ENCODE assay signal across 19 mouse cellular contexts in genomic region chr11:97739155-97739554, GRCm38 (mm10). TPM values are rescaled to one million over a fixed set of nuclear protein-coding genes. Genes with fewer than 3 reads are reported as not detected.
DNase-seq lines count a peak whose midpoint lies in the region; ATAC-seq and TF ChIP-seq lines count a peak whose summit lies in the region.
"Had no signal": no experiment of that assay in that cellular context is flagged by ENCODE, and none has a peak within 500 bp of the region (broad histone marks: within the 10 kb centered on the region; RNA-seq: fewer than 3 reads in every experiment).

No protein-coding gene starts in this region.

- peaks cover 17% of the 10 kb centered on the region for H3K4me1 ChIP-seq in hindbrain, postnatal 0 days (ENCODE audit: insufficient read depth, low read length)
- peaks cover 37% of the 10 kb centered on the region for H3K4me1 ChIP-seq in hindbrain, embryonic 13.5 days (replicated peaks)
- peaks cover 12% of the 10 kb centered on the region for H3K4me1 ChIP-seq in lung, postnatal 0 days (ENCODE audit: insufficient read depth, low read depth, low read length)
- H3K4me1 ChIP-seq in MEL (ENCODE audit: control insufficient read depth in 1 of 2, insufficient read depth in 2 of 2, low read length in 2 of 2) = peaks cover 0 to 7% of the 10 kb centered on the region in 2 experiments; a peak in 1 of 4 replicates

- no peak overlapping the region for H3K9ac ChIP-seq in hindbrain, postnatal 0 days (replicated peaks; ENCODE audit: low read length)
- no peak overlapping the region for H3K9ac ChIP-seq in hindbrain, embryonic 13.5 days
- H3K9ac ChIP-seq in lung, postnatal 0 days (replicated peaks; ENCODE audit: low read depth) = no peak overlapping the region
- no peak overlapping the region for H3K9ac ChIP-seq in MEL (ENCODE audit: control insufficient read depth, low read depth, low read length, poor library complexity, severe bottlenecking)
- H3K9ac ChIP-seq: embryonic facial prominence, embryonic 12.5 days; liver, embryonic 13.5 days; midbrain, embryonic 15.5 days had no signal

- TF ChIP-seq POLR2A in MEL (IDR thresholded peaks at IDR 0.05; ENCODE audit: control insufficient read depth in 1 of 2, insufficient read depth in 1 of 2, low read depth in 1 of 2, low read length in 2 of 2, poor library complexity in 1 of 2) = no peak

- no peaks in the 10 kb centered on the region for H3K27me3 ChIP-seq in hindbrain, postnatal 0 days (ENCODE audit: insufficient read depth, low read length)
- no peaks in the 10 kb centered on the region for H3K27me3 ChIP-seq in hindbrain, embryonic 13.5 days
- no peaks in the 10 kb centered on the region for H3K27me3 ChIP-seq in lung, postnatal 0 days (replicated peaks; ENCODE audit: insufficient read depth, low read length)
- H3K27me3 ChIP-seq in MEL (ENCODE audit: control insufficient read depth in 1 of 2, insufficient read depth in 2 of 2, low read length in 2 of 2) = no peaks in the 10 kb centered on the region
- H3K27me3 ChIP-seq: embryonic facial prominence, embryonic 12.5 days; liver, embryonic 13.5 days; midbrain, embryonic 15.5 days had no signal

- TF ChIP-seq RAD21 in MEL (IDR thresholded peaks at IDR 0.05; ENCODE audit: low read depth, low read length) = peak; percentile 53

- 89% methylated on average over 3 of the region's 3 CpGs for WGBS in hindbrain, postnatal 0 days
- 89% methylated on average over 3 of the region's 3 CpGs for WGBS in hindbrain, embryonic 13.5 days
- 82% methylated on average over 3 of the region's 3 CpGs for WGBS in lung, postnatal 0 days

- H3K9me3 ChIP-seq in hindbrain, postnatal 0 days (ENCODE audit: low read length) = no peaks in the 10 kb centered on the region
- no peaks in the 10 kb centered on the region for H3K9me3 ChIP-seq in hindbrain, embryonic 13.5 days
- no peaks in the 10 kb centered on the region for H3K9me3 ChIP-seq in lung, postnatal 0 days (ENCODE audit: low read length)
- H3K9me3 ChIP-seq in MEL (replicated peaks; ENCODE audit: insufficient read depth, low read length) = no peaks in the 10 kb centered on the region
- H3K9me3 ChIP-seq: embryonic facial prominence, embryonic 12.5 days; liver, embryonic 13.5 days; midbrain, embryonic 15.5 days had no signal

- H3K27ac ChIP-seq in hindbrain, postnatal 0 days = no peak overlapping the region
- no peak overlapping the region for H3K27ac ChIP-seq in hindbrain, embryonic 13.5 days
- no peak overlapping the region for H3K27ac ChIP-seq in lung, postnatal 0 days (ENCODE audit: low read length)
- no peak overlapping the region for H3K27ac ChIP-seq in MEL (ENCODE audit: control insufficient read depth, low read depth, low read length)
- H3K27ac ChIP-seq: embryonic facial prominence, embryonic 12.5 days; liver, embryonic 13.5 days; midbrain, embryonic 15.5 days had no signal

- H3K4me3 ChIP-seq in hindbrain, postnatal 0 days (ENCODE audit: low read length) = no peak overlapping the region
- H3K4me3 ChIP-seq in hindbrain, embryonic 13.5 days = no peak overlapping the region
- H3K4me3 ChIP-seq in lung, postnatal 0 days (ENCODE audit: low read depth, low read length) = no peak overlapping the region
- H3K4me3 ChIP-seq in MEL (ENCODE audit: control insufficient read depth in 1 of 2, insufficient read depth in 1 of 2, low read depth in 2 of 2, low read length in 2 of 2) = no peak overlapping the region
- H3K4me3 ChIP-seq: embryonic facial prominence, embryonic 12.5 days; liver, embryonic 13.5 days; midbrain, embryonic 15.5 days had no signal

- no peak for ATAC-seq in hindbrain, postnatal 0 days
- ATAC-seq in hindbrain, embryonic 13.5 days (ENCODE audit: low FRiP score) = no peak
- ATAC-seq in lung, postnatal 0 days = no peak
- ATAC-seq: activated CD4-positive, CD25-positive, alpha-beta regulatory T cell, adult 4 months; midbrain, embryonic 15.5 days had no signal

- no peaks in the 10 kb centered on the region for H3K36me3 ChIP-seq in hindbrain, postnatal 0 days (ENCODE audit: insufficient read depth, low read length)
- 0 out of 2 replicates have a peak, but pooled peaks cover 3% of the 10 kb centered on the region for H3K36me3 ChIP-seq in hindbrain, embryonic 13.5 days
- no peaks in the 10 kb centered on the region for H3K36me3 ChIP-seq in lung, postnatal 0 days (ENCODE audit: insufficient read depth, low read length)
- 0 out of 4 replicates have a peak, but pooled peaks cover 0 to 2% of the 10 kb centered on the region in 2 experiments for H3K36me3 ChIP-seq in MEL (ENCODE audit: control insufficient read depth in 1 of 2, insufficient read depth in 2 of 2, low read length in 2 of 2)
- H3K36me3 ChIP-seq: embryonic facial prominence, embryonic 12.5 days; midbrain, embryonic 15.5 days had no signal

- no peak overlapping the region for H3K4me2 ChIP-seq in hindbrain, postnatal 0 days (ENCODE audit: low read depth, low read length)
- H3K4me2 ChIP-seq in hindbrain, embryonic 13.5 days = no peak overlapping the region
- H3K4me2 ChIP-seq in lung, postnatal 0 days (replicated peaks; ENCODE audit: low read depth, low read length) = no peak overlapping the region
- H3K4me2 ChIP-seq: embryonic facial prominence, embryonic 12.5 days; heart, embryonic 11.5 days; liver, embryonic 13.5 days; midbrain, embryonic 15.5 days had no signal

- TF ChIP-seq CTCF in hindbrain, postnatal 0 days (IDR thresholded peaks at IDR 0.05; ENCODE audit: low read depth) = peak; percentile 22; the same call in 1 of the 2 replicates
- TF ChIP-seq CTCF in lung, postnatal 0 days (IDR thresholded peaks at IDR 0.05) = peak; percentile 44
- TF ChIP-seq CTCF in MEL (IDR thresholded peaks at IDR 0.05 in 2 of 3, conservative IDR thresholded peaks at IDR 0.05 in 1 of 3; ENCODE audit: control insufficient read depth in 1 of 3, insufficient read depth in 1 of 3, low read depth in 2 of 3, low read length in 3 of 3, poor library complexity in 1 of 3, severe bottlenecking in 1 of 3) = peak; percentile 44 to 68 (median 55)

- H3K79me2 ChIP-seq in MEL (ENCODE audit: control insufficient read depth, insufficient read depth, low read length, poor library complexity) = peaks cover 44% of the 10 kb centered on the region

- no peak for TF ChIP-seq EP300 in lung, postnatal 0 days (IDR thresholded peaks at IDR 0.05)
- TF ChIP-seq EP300 in MEL (IDR thresholded peaks at IDR 0.05; ENCODE audit: low read depth in 1 of 2, low read length in 2 of 2) = no peak

- DNase-seq in hindbrain, postnatal 0 days (ENCODE audit: low spot score) = no peak
- DNase-seq in lung, postnatal 0 days (ENCODE audit: low spot score) = no peak
- no peak for DNase-seq in lung, postnatal 10 days
- peak; percentile 86 for DNase-seq in MEL (ENCODE audit: low read depth, low spot score)
- DNase-seq in naive thymus-derived CD4-positive, alpha-beta T cell, adult 2 months (ENCODE audit: low read depth) = peak; percentile 53
- DNase-seq in testis, postnatal 14 days (ENCODE audit: low spot score) = no peak
- no peak for DNase-seq in heart, adult 18-20 months
- DNase-seq: cerebellum, adult 11 months; gastrocnemius, postnatal 25 days; kidney, postnatal 10 days; liver, embryonic 13.5 days had no signal

RNA-seq across cellular contexts. Expression of gene Pip4k2b, which starts 5.3 kb away (rescaled TPM):
- 127 TPM in 2 replicates for total RNA-seq in hindbrain, postnatal 0 days (2014; rRNA removed)
- 4.3 and 5.1 TPM in 2 replicates for polyA plus RNA-seq in hindbrain, postnatal 0 days (2015; fragmentation: Nextera tagmentation; extraction: Ambion mirVana)
- polyA plus RNA-seq in hindbrain, embryonic 13.5 days (2015; fragmentation: Nextera tagmentation; extraction: Ambion mirVana) = 4.3 and 4.7 TPM in 2 replicates
- polyA plus RNA-seq in lung, postnatal 0 days (2015; fragmentation: Nextera tagmentation; extraction: Ambion mirVana) = 0.86 and 1.3 TPM in 2 replicates
- 34.7 and 40.2 TPM in 2 replicates for total RNA-seq in MEL (2012; rRNA removed)
- polyA plus RNA-seq in MEL (2012; ENCODE audit: insufficient read depth in 1 of 2, insufficient read length in 2 of 2, low read depth in 1 of 2, low replicate concordance in 2 of 2, missing spikeins in 1 of 2) = 10 to 100 TPM; 43.4 to 57.3 TPM
- 10 to 100 TPM; 23.7 to 24.1 TPM for total RNA-seq in heart, adult 18-20 months (2021)

RNA-seq across cellular contexts. Expression of gene Cwc25, which starts 27.2 kb away (rescaled TPM):
- total RNA-seq in hindbrain, postnatal 0 days (2014; rRNA removed) = 13.3 and 14.2 TPM in 2 replicates
- 11.9 and 12.9 TPM in 2 replicates for polyA plus RNA-seq in hindbrain, postnatal 0 days (2015; fragmentation: Nextera tagmentation; extraction: Ambion mirVana)
- 17.6 and 18.3 TPM in 2 replicates for polyA plus RNA-seq in hindbrain, embryonic 13.5 days (2015; fragmentation: Nextera tagmentation; extraction: Ambion mirVana)
- 12.7 and 13.2 TPM in 2 replicates for polyA plus RNA-seq in lung, postnatal 0 days (2015; fragmentation: Nextera tagmentation; extraction: Ambion mirVana)
- 18.1 and 20.8 TPM in 2 replicates for total RNA-seq in MEL (2012; rRNA removed)
- polyA plus RNA-seq in MEL (2012; ENCODE audit: insufficient read depth in 1 of 2, insufficient read length in 2 of 2, low read depth in 1 of 2, low replicate concordance in 2 of 2, missing spikeins in 1 of 2) = 10 to 100 TPM in 1 of 2 experiments, not detected in 1; 16.7 TPM
- total RNA-seq in heart, adult 18-20 months (2021) = 1 to 10 TPM; 6.4 to 8.4 TPM

RNA-seq across cellular contexts. Expression of gene Psmb3, which starts 36.0 kb away (rescaled TPM):
- total RNA-seq in hindbrain, postnatal 0 days (2014; rRNA removed) = 453 and 498 TPM in 2 replicates
- 499 and 523 TPM in 2 replicates for polyA plus RNA-seq in hindbrain, postnatal 0 days (2015; fragmentation: Nextera tagmentation; extraction: Ambion mirVana)
- polyA plus RNA-seq in hindbrain, embryonic 13.5 days (2015; fragmentation: Nextera tagmentation; extraction: Ambion mirVana) = 476 and 483 TPM in 2 replicates
- polyA plus RNA-seq in lung, postnatal 0 days (2015; fragmentation: Nextera tagmentation; extraction: Ambion mirVana) = 350 and 419 TPM in 2 replicates
- total RNA-seq in MEL (2012; rRNA removed) = 914 and 1,101 TPM in 2 replicates
- 100 to 1,000 TPM in 1 of 2 experiments, not detected in 1; 648 TPM for polyA plus RNA-seq in MEL (2012; ENCODE audit: insufficient read depth in 1 of 2, insufficient read length in 2 of 2, low read depth in 1 of 2, low replicate concordance in 2 of 2, missing spikeins in 1 of 2)
- total RNA-seq in heart, adult 18-20 months (2021) = 100 to 1,000 TPM; 135 to 150 TPM

RNA-seq across cellular contexts. Expression of gene 1700001P01Rik, which starts 36.6 kb away (rescaled TPM):
- total RNA-seq in hindbrain, postnatal 0 days (2014; rRNA removed) = not detected in 2 replicates
- not detected in 2 replicates for polyA plus RNA-seq in hindbrain, postnatal 0 days (2015; fragmentation: Nextera tagmentation; extraction: Ambion mirVana)
- 0.68 and 0.79 TPM in 2 replicates for polyA plus RNA-seq in hindbrain, embryonic 13.5 days (2015; fragmentation: Nextera tagmentation; extraction: Ambion mirVana)
- polyA plus RNA-seq in lung, postnatal 0 days (2015; fragmentation: Nextera tagmentation; extraction: Ambion mirVana) = not detected in 2 replicates
- total RNA-seq in MEL (2012; rRNA removed) = 0.69 TPM in 2 replicates
- polyA plus RNA-seq in MEL (2012; ENCODE audit: insufficient read depth in 1 of 2, insufficient read length in 2 of 2, low read depth in 1 of 2, low replicate concordance in 2 of 2, missing spikeins in 1 of 2) = under 1 TPM in 1 of 2 experiments, not detected in 1; 0.43 TPM
- total RNA-seq in heart, adult 18-20 months (2021) = not detected
- total RNA-seq: gastrocnemius, postnatal 25 days; heart, postnatal 25 days had no signal
- polyA plus RNA-seq: embryonic facial prominence, embryonic 12.5 days; heart, embryonic 11.5 days; neural tube, embryonic 11.5 days; thymus, postnatal 0 days had no signal

RNA-seq across cellular contexts. Expression of gene Pcgf2, which starts 38.9 kb away (rescaled TPM):
- total RNA-seq in hindbrain, postnatal 0 days (2014; rRNA removed) = 11.3 and 18.0 TPM in 2 replicates
- 13.3 and 14.8 TPM in 2 replicates for polyA plus RNA-seq in hindbrain, postnatal 0 days (2015; fragmentation: Nextera tagmentation; extraction: Ambion mirVana)
- polyA plus RNA-seq in hindbrain, embryonic 13.5 days (2015; fragmentation: Nextera tagmentation; extraction: Ambion mirVana) = 26.2 and 26.3 TPM in 2 replicates
- 10.5 TPM in 2 replicates for polyA plus RNA-seq in lung, postnatal 0 days (2015; fragmentation: Nextera tagmentation; extraction: Ambion mirVana)
- total RNA-seq in MEL (2012; rRNA removed) = 12.3 and 20.0 TPM in 2 replicates
- polyA plus RNA-seq in MEL (2012; ENCODE audit: insufficient read depth in 1 of 2, insufficient read length in 2 of 2, low read depth in 1 of 2, low replicate concordance in 2 of 2, missing spikeins in 1 of 2) = 10 to 100 TPM in 1 of 2 experiments, not detected in 1; 38.7 TPM
- 1 to 10 TPM; 4.8 to 4.9 TPM for total RNA-seq in heart, adult 18-20 months (2021)

Comparison
In these comparisons a context has a peak if more than half of its experiments do, and no peak if none do; other contexts are left out.
1. DNase-seq: peak in MEL (single experiment) and naive thymus-derived CD4-positive, alpha-beta T cell, adult 2 months (single experiment); none in hindbrain, postnatal 0 days (single experiment), lung, postnatal 0 days (single experiment), lung, postnatal 10 days (single experiment), testis, postnatal 14 days (single experiment) and heart, adult 18-20 months (0 of 2).
2. Peak in every context shown above with its lines, with median percentiles within 50 percentile points of each other: CTCF ChIP-seq.